Mouse (Mus musculus): ENCODE measurements at regions not wholly inside any gene's neighbourhood (a gene's known extent, or its start where the extent isn't known, plus 50 kb on each side); places are given as distances from the start of the nearest gene placed in this dataset.

DNA sequence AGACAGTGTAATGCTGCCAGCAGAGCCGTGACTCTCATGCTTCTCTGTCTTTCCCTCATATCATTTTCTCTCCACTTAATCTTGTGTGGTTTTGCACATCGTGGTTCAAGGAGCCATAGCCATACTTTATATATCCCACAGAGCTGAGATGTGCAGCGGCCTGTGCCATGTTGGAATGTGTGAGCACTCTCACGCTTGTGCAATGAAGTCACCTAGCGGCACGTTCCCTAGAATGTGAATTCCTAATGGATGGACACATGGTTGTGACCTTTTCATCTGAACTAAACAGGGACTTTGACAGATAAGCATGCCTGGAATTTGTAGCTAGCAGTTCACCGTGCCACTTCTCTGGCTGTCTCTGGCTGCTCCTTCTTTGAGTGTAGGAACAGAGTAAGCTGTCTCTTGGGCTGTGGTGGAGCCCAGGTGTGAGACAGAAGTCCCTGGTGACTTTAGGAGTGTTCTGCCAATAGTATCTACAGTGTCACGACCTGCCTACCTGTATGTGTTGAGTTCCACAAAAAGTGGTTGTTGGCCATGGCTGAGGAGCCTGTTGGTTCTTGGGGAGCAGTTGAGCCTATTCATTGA is 129.0 kb downstream of the Bod1 start:
- Histone ChIP-seq H3K4me3 (replicated peaks; ENCODE audit: extremely low read depth, low read depth, low read length) (no peak overlapping the region), H3K4me1 (ENCODE audit: control insufficient read depth, insufficient read depth, low read length) (no peaks in the 10 kb centered on the region)
- 71% methylated on average over 8 of the region's 8 CpGs for WGBS
- no peak for DNase-seq
- no peak for TF ChIP-seq POLR2A (IDR thresholded peaks at IDR 0.05; ENCODE audit: borderline replicate concordance, extremely low read depth, low read depth, low read length)
- no peak for TF ChIP-seq CTCF (IDR thresholded peaks at IDR 0.05; ENCODE audit: insufficient read depth, low read length)

DNA sequence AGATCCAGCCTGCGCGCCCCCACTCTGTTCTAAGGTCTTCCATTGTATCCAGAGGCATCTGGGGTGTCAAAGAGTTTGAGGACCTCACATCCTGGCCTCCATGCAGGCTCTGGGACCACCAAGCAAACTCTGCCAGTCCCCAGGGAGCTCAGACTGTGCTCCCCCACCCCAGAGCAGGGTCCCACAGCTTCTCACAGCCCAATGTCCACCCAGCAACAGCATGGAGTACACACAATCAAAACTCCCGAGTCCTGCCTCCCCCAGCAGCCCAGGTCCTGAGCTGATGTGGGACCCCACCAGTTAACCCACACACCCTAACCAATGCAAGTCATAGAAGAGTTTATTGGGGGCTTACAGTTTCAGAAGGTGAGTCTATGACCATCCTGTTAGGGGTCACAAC is 130.3 kb downstream of the Bod1 start:
- no peak overlapping the region for H3K4me3 ChIP-seq (replicated peaks; ENCODE audit: extremely low read depth, low read depth, low read length)
- WGBS = 84% methylated on average over 3 of the region's 3 CpGs
- no peak for DNase-seq
- H3K4me1 ChIP-seq (ENCODE audit: control insufficient read depth, insufficient read depth, low read length) = no peaks in the 10 kb centered on the region
- TF ChIP-seq CTCF (IDR thresholded peaks at IDR 0.05; ENCODE audit: insufficient read depth, low read length) (no peak), POLR2A (IDR thresholded peaks at IDR 0.05; ENCODE audit: borderline replicate concordance, extremely low read depth, low read depth, low read length) (no peak)

DNA sequence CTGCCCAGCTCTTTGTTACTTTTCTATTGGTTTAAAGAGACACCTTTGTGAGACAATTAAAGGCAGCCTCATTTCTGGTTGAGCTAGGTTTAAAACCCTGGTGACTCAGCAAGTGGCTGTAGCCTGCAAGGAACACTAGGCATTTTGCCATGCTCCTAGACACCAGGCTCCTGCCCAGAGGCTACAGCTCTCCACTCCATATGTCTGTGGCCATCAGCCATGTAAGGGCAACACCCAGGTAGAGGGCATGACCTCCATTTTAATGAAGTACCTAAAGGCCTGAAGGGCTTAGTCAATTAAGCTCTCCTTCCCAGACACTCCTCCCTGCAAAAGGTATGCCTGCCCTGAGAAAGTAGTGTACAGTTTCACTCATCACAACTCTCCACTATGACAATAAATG is 130.9 kb downstream of the Bod1 start:
- TF ChIP-seq CTCF (IDR thresholded peaks at IDR 0.05; ENCODE audit: insufficient read depth, low read length) (no peak), POLR2A (IDR thresholded peaks at IDR 0.05; ENCODE audit: borderline replicate concordance, extremely low read depth, low read depth, low read length) (no peak)
- H3K4me3 ChIP-seq (replicated peaks; ENCODE audit: extremely low read depth, low read depth, low read length) = no peak overlapping the region
- no peak for DNase-seq
- no peaks in the 10 kb centered on the region for H3K4me1 ChIP-seq (ENCODE audit: control insufficient read depth, insufficient read depth, low read length)

DNA sequence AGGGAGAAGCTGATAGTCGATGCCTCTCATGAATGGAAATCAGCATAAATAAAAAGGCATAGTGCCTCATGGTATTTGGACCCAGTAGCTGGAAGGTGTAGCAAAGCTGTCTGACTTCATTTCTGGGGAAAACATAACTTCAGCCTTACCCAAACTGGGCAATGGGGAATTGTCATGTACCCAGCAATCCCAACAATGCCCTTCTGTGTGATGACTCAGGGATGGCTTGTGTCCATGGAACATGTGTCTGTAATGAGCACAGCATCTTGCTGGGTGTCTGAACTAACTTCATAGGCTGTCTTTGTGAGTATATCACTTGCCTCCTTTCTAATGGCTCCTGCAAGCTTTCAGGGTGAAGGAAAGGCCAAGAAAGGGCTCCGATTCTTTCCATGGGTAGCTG is 140.3 kb downstream of the Bod1 start:
- H3K4me3 ChIP-seq (replicated peaks; ENCODE audit: extremely low read depth, low read depth, low read length) = no peak overlapping the region
- no peaks in the 10 kb centered on the region for H3K4me1 ChIP-seq (ENCODE audit: control insufficient read depth, insufficient read depth, low read length)
- DNase-seq = no peak
- TF ChIP-seq POLR2A (IDR thresholded peaks at IDR 0.05; ENCODE audit: borderline replicate concordance, extremely low read depth, low read depth, low read length) = no peak
- TF ChIP-seq CTCF (IDR thresholded peaks at IDR 0.05; ENCODE audit: insufficient read depth, low read length) = no peak
- 84% methylated on average over 2 of the region's 2 CpGs for WGBS

DNA sequence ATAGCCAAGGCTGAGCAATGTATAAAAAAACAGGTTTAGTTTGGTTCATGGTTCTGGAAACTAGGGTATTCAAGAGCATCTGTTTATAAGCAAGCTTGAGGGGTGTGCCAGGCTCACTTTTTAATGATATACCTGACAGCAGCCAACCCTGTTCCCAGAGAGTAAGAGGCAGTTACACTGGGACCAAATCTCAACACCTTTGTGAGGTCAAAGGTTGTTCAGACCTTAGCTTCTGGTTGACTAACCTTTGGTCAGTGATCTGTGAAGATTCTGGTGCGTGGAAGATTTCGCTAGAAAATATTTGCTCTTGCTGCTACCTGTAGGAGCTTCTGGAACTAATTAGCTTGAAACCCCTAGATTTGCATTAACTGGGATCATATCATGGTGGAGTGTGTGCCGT is 140.8 kb downstream of the Bod1 start:
- WGBS = 85% methylated on average over 3 of the region's 3 CpGs
- H3K4me3 ChIP-seq (replicated peaks; ENCODE audit: extremely low read depth, low read depth, low read length) = no peak overlapping the region
- no peak for TF ChIP-seq POLR2A (IDR thresholded peaks at IDR 0.05; ENCODE audit: borderline replicate concordance, extremely low read depth, low read depth, low read length)
- TF ChIP-seq CTCF (IDR thresholded peaks at IDR 0.05; ENCODE audit: insufficient read depth, low read length) = no peak
- H3K4me1 ChIP-seq (ENCODE audit: control insufficient read depth, insufficient read depth, low read length) = no peaks in the 10 kb centered on the region
- no peak for DNase-seq

DNA sequence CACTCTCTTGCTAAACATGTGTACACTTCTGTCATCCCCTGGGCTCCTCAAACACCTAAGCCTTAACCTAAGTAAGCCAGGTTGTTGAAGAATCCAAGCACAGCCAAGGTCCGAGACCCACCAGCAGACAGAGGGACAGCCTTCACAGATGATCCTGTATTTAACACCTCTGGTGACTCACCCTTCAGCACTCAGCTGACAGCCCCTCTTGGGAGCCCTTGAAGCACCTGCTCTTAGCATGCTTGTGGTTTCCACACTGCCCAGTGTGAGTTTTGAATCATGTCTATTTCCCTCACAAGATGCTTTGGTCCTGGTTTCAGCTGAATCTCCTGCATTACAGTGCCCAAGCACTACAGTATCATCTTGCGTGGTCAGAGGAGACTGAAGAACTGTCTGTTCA is 142.0 kb downstream of the Bod1 start:
- H3K4me1 ChIP-seq (ENCODE audit: control insufficient read depth, insufficient read depth, low read length) = no peaks in the 10 kb centered on the region
- WGBS = 68% methylated on average over 2 of the region's 2 CpGs
- TF ChIP-seq POLR2A (IDR thresholded peaks at IDR 0.05; ENCODE audit: borderline replicate concordance, extremely low read depth, low read depth, low read length) = no peak
- TF ChIP-seq CTCF (IDR thresholded peaks at IDR 0.05; ENCODE audit: insufficient read depth, low read length) = no peak
- H3K4me3 ChIP-seq (replicated peaks; ENCODE audit: extremely low read depth, low read depth, low read length) = no peak overlapping the region
- DNase-seq = no peak

DNA sequence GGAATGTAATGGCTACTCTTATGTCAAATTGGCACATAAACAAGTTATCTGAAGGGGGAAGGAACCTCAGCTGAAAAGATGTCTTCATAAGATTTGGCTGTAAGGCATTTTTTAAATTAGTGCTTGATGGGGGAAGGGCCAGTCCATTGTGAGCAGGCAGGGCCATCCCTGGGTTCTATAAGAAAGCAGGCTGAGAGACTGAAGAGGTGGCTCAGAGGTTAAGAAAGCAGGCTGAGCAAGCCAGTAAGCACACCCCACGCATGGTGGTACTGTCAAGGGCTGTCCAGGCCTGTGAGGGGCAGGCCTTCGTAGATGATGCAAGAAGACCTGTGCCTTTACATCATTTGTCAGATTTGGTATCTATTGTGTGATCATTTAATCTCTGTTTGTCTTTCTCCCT is 147.0 kb downstream of the Bod1 start:
- H3K4me3 ChIP-seq (replicated peaks; ENCODE audit: extremely low read depth, low read depth, low read length) = no peak overlapping the region
- no peak for DNase-seq
- H3K4me1 ChIP-seq (ENCODE audit: control insufficient read depth, insufficient read depth, low read length) = no peaks in the 10 kb centered on the region
- WGBS = 70% methylated on average over 2 of the region's 2 CpGs
- no peak for TF ChIP-seq CTCF (IDR thresholded peaks at IDR 0.05; ENCODE audit: insufficient read depth, low read length)
- no peak for TF ChIP-seq POLR2A (IDR thresholded peaks at IDR 0.05; ENCODE audit: borderline replicate concordance, extremely low read depth, low read depth, low read length)

DNA sequence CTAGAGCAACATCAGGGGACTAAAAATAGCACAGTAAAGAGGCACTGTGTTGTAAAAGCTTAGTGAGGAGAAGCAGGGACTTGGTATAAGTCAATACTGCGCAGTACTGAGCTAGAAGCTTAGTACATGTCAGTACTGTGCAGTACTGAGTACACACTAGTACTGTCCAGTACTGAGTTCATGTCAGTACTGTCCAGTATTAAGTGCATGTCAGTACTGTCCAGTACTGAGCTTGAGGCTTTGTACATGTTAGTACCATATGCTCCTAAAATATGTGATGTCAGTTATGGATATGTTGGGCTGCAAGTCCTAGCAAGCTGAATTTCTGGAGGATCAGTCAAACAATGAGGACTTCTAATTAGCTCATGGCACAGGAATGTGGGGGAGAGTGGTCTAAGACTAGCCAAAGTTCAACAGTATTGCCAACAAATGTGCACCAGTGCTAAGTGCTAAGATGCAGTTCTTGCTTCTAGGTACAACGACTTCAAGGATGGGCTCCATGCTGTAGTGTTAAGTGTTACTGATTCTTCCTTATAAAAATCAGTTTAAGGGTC is 147.5 kb downstream of the Bod1 start:
- WGBS = 58% methylated on average over 2 of the region's 2 CpGs
- no peaks in the 10 kb centered on the region for H3K4me1 ChIP-seq (ENCODE audit: control insufficient read depth, insufficient read depth, low read length)
- DNase-seq = no peak
- TF ChIP-seq POLR2A (IDR thresholded peaks at IDR 0.05; ENCODE audit: borderline replicate concordance, extremely low read depth, low read depth, low read length) = no peak
- TF ChIP-seq CTCF (IDR thresholded peaks at IDR 0.05; ENCODE audit: insufficient read depth, low read length) = no peak
- no peak overlapping the region for H3K4me3 ChIP-seq (replicated peaks; ENCODE audit: extremely low read depth, low read depth, low read length)

DNA sequence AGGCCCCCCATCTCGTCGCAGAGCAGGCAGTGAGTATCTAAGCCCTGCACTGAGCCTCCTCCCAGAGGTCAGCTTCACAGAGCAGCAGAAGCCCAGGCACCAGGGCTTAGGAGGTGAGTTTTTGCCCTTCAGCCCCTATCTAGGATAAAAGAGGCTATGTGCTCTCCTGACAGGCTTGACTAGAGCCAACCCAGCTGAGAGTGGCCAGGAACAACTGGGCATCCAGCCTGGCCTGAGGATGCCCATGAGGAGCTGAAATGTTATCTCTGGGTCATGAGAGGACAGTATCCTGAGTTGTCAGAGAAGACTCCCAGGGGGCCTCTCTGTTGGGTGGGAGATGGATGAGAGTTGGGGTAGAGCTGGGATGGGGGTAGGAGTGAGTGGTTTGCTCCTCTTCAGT is 149.6 kb downstream of the Bod1 start:
- no peak for DNase-seq
- TF ChIP-seq POLR2A (IDR thresholded peaks at IDR 0.05; ENCODE audit: borderline replicate concordance, extremely low read depth, low read depth, low read length) = no peak
- no peak for TF ChIP-seq CTCF (IDR thresholded peaks at IDR 0.05; ENCODE audit: insufficient read depth, low read length)
- H3K4me3 ChIP-seq (replicated peaks; ENCODE audit: extremely low read depth, low read depth, low read length) = no peak overlapping the region
- H3K4me1 ChIP-seq (ENCODE audit: control insufficient read depth, insufficient read depth, low read length) = no peaks in the 10 kb centered on the region
- 64% methylated on average over 2 of the region's 2 CpGs for WGBS

DNA sequence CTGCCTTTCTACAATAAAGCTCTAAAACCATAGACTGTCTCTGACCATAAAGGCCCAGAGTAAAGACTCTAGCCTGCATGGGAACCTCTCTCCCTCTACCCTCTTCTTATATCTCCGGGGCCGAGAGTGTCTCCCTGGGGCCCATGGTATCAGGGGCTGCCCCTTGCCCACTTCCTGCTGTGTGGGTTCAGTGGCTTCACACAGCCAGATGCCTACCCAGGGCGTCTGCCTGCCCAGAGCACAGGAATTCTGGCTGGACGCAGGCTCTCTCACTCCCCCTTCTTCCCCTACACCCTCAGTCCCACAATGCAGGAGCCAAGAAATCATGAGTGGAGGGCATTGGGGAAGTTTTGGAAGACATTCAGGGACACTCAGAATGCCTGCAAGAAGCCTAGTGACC is 150.8 kb downstream of the Bod1 start:
- WGBS = 60% methylated on average over 4 of the region's 4 CpGs
- TF ChIP-seq CTCF (IDR thresholded peaks at IDR 0.05; ENCODE audit: insufficient read depth, low read length) (no peak), POLR2A (IDR thresholded peaks at IDR 0.05; ENCODE audit: borderline replicate concordance, extremely low read depth, low read depth, low read length) (no peak)
- Histone ChIP-seq H3K4me1 (ENCODE audit: control insufficient read depth, insufficient read depth, low read length) (no peaks in the 10 kb centered on the region), H3K4me3 (replicated peaks; ENCODE audit: extremely low read depth, low read depth, low read length) (no peak overlapping the region)
- DNase-seq = no peak
